ENCODE assay signal across 23 mouse cellular contexts in genomic region chr3:148238093-148238492, GRCm38 (mm10).
A peak's percentile ranks its signal among the peaks of the same experiment; 100 is the strongest.
DNase-seq lines count a peak whose midpoint lies in the region; ATAC-seq and TF ChIP-seq lines count a peak whose summit lies in the region.
"Had no signal": no experiment of that assay in that cellular context is flagged by ENCODE, and none has a peak within 500 bp of the region (broad histone marks: within the 10 kb centered on the region; RNA-seq: fewer than 3 reads in every experiment).

No protein-coding gene starts in this region.

- no peaks in the 10 kb centered on the region for H3K9me3 ChIP-seq in hindbrain, embryonic 14.5 days (ENCODE audit: control insufficient read depth, low read length)
- H3K9me3 ChIP-seq in hindbrain, embryonic 12.5 days (replicated peaks): no peaks in the 10 kb centered on the region
- no peaks in the 10 kb centered on the region for H3K9me3 ChIP-seq in lung, embryonic 15.5 days
- no peaks in the 10 kb centered on the region for H3K9me3 ChIP-seq in lung, postnatal 0 days (ENCODE audit: low read length)
- H3K9me3 ChIP-seq: embryonic facial prominence, embryonic 10.5 days; embryonic facial prominence, embryonic 12.5 days; forebrain, embryonic 13.5 days; forebrain, embryonic 15.5 days had no signal

- no peak for TF ChIP-seq CTCF in lung, postnatal 0 days (IDR thresholded peaks at IDR 0.05)

- peak; percentile 8 for DNase-seq in hindbrain, embryonic 14.5 days (ENCODE audit: low spot score)
- no peak for DNase-seq in lung, postnatal 14 days
- DNase-seq in lung, postnatal 0 days (ENCODE audit: low spot score): peak; percentile 46
- DNase-seq in lung, postnatal 25 days (ENCODE audit: low spot score): no peak
- DNase-seq: adrenal gland, adult 8-10 months; adrenal gland, postnatal 14 days; adrenal gland, postnatal 36 days; B cell, adult 2 months; cerebellum, adult 11-12 months; cerebellum, adult 2 months; cerebellum, adult 9-10 months; cerebellum, postnatal 25 days had no signal

- no peak for TF ChIP-seq EP300 in lung, postnatal 0 days (IDR thresholded peaks at IDR 0.05)

- H3K4me2 ChIP-seq in hindbrain, embryonic 14.5 days (replicated peaks): no peak overlapping the region
- no peak overlapping the region for H3K4me2 ChIP-seq in hindbrain, embryonic 12.5 days (replicated peaks)
- no peak overlapping the region for H3K4me2 ChIP-seq in lung, embryonic 15.5 days
- H3K4me2 ChIP-seq in lung, postnatal 0 days (replicated peaks; ENCODE audit: low read depth, low read length): no peak overlapping the region
- H3K4me2 ChIP-seq: embryonic facial prominence, embryonic 12.5 days; forebrain, embryonic 13.5 days; forebrain, embryonic 15.5 days had no signal

- no peak overlapping the region for H3K9ac ChIP-seq in hindbrain, embryonic 14.5 days
- no peak overlapping the region for H3K9ac ChIP-seq in hindbrain, embryonic 12.5 days
- no peak overlapping the region for H3K9ac ChIP-seq in lung, embryonic 15.5 days
- no peak overlapping the region for H3K9ac ChIP-seq in lung, postnatal 0 days (replicated peaks; ENCODE audit: low read depth)
- H3K9ac ChIP-seq: embryonic facial prominence, embryonic 12.5 days; forebrain, embryonic 13.5 days; forebrain, embryonic 15.5 days had no signal

- no peak overlapping the region for H3K27ac ChIP-seq in hindbrain, embryonic 14.5 days
- no peak overlapping the region for H3K27ac ChIP-seq in hindbrain, embryonic 12.5 days
- peak overlapping the region; percentile 44 for H3K27ac ChIP-seq in lung, embryonic 15.5 days
- H3K27ac ChIP-seq in lung, postnatal 0 days (ENCODE audit: low read length): no peak overlapping the region
- H3K27ac ChIP-seq: embryonic facial prominence, embryonic 10.5 days; embryonic facial prominence, embryonic 12.5 days; forebrain, embryonic 13.5 days; forebrain, embryonic 15.5 days had no signal

- no peaks in the 10 kb centered on the region for H3K4me1 ChIP-seq in hindbrain, embryonic 14.5 days (replicated peaks; ENCODE audit: control insufficient read depth, insufficient read depth, low read length)
- no peaks in the 10 kb centered on the region for H3K4me1 ChIP-seq in hindbrain, embryonic 12.5 days
- H3K4me1 ChIP-seq in lung, embryonic 15.5 days: no peaks in the 10 kb centered on the region
- H3K4me1 ChIP-seq in lung, postnatal 0 days (ENCODE audit: insufficient read depth, low read depth, low read length): no peaks in the 10 kb centered on the region
- H3K4me1 ChIP-seq: embryonic facial prominence, embryonic 10.5 days; embryonic facial prominence, embryonic 12.5 days; forebrain, embryonic 13.5 days; forebrain, embryonic 15.5 days had no signal

- no peaks in the 10 kb centered on the region for H3K27me3 ChIP-seq in hindbrain, embryonic 14.5 days (ENCODE audit: control insufficient read depth, insufficient read depth, low read length)
- no peaks in the 10 kb centered on the region for H3K27me3 ChIP-seq in hindbrain, embryonic 12.5 days
- no peaks in the 10 kb centered on the region for H3K27me3 ChIP-seq in lung, embryonic 15.5 days
- H3K27me3 ChIP-seq in lung, postnatal 0 days (replicated peaks; ENCODE audit: insufficient read depth, low read length): no peaks in the 10 kb centered on the region
- H3K27me3 ChIP-seq: CH12.LX; embryonic facial prominence, embryonic 12.5 days; forebrain, embryonic 13.5 days; forebrain, embryonic 15.5 days; Patski had no signal

- H3K36me3 ChIP-seq in hindbrain, embryonic 14.5 days (replicated peaks; ENCODE audit: control insufficient read depth, insufficient read depth): no peaks in the 10 kb centered on the region
- no peaks in the 10 kb centered on the region for H3K36me3 ChIP-seq in hindbrain, embryonic 12.5 days
- H3K36me3 ChIP-seq in lung, embryonic 15.5 days: no peaks in the 10 kb centered on the region
- H3K36me3 ChIP-seq in lung, postnatal 0 days (ENCODE audit: insufficient read depth, low read length): no peaks in the 10 kb centered on the region
- H3K36me3 ChIP-seq: embryonic facial prominence, embryonic 10.5 days; embryonic facial prominence, embryonic 12.5 days; forebrain, embryonic 15.5 days; G1E had no signal

- no peak for ATAC-seq in hindbrain, embryonic 14.5 days (ENCODE audit: low FRiP score)
- ATAC-seq in hindbrain, embryonic 12.5 days (ENCODE audit: low FRiP score): no peak
- no peak; the same call in 1 of the 2 replicates for ATAC-seq in lung, embryonic 15.5 days (ENCODE audit: borderline replicate concordance, extremely low read depth, low FRiP score, low TSS enrichment)
- ATAC-seq in lung, postnatal 0 days: peak; percentile 60; the same call in 1 of the 2 replicates
- ATAC-seq: activated CD4-positive, CD25-positive, alpha-beta regulatory T cell, adult 4 months; CD4-positive, CD25-positive, alpha-beta regulatory T cell, adult 4 months; forebrain, embryonic 13.5 days; forebrain, embryonic 15.5 days; Patski had no signal

- no peak overlapping the region for H3K4me3 ChIP-seq in hindbrain, embryonic 14.5 days (replicated peaks; ENCODE audit: low read length)
- H3K4me3 ChIP-seq in hindbrain, embryonic 12.5 days: no peak overlapping the region
- H3K4me3 ChIP-seq in lung, embryonic 15.5 days: no peak overlapping the region
- no peak overlapping the region for H3K4me3 ChIP-seq in lung, postnatal 0 days (ENCODE audit: low read depth, low read length)
- H3K4me3 ChIP-seq: embryonic facial prominence, embryonic 10.5 days; embryonic facial prominence, embryonic 12.5 days; forebrain, embryonic 13.5 days; forebrain, embryonic 15.5 days had no signal

Comparison
In these comparisons a context has a peak if more than half of its experiments do, and no peak if none do; other contexts are left out.
1. DNase-seq: peak in hindbrain, embryonic 14.5 days (single experiment) and lung, postnatal 0 days (single experiment); none in lung, postnatal 14 days (single experiment) and lung, postnatal 25 days (single experiment).